Mouse (Mus musculus) thymus, postnatal 10 days (tissue): Measurements from ENCODE around the gene Nat10.

Source experiments
- DNase-seq, 2 experiments: peaks; one replicate each; pipeline ENCODE4 v3.0.0; 2021; ENCODE audit warnings: low spot score in 2 of 2

Nat10 gene

GRCm38 (mm10) chr2:103691278-103691677 lies 69.8 kb downstream of the Nat10 start:
- DNase-seq = no peak

GRCm38 (mm10) chr2:103690828-103691227 lies 70.2 kb downstream of the Nat10 start:
- DNase-seq = no peak

DNA sequence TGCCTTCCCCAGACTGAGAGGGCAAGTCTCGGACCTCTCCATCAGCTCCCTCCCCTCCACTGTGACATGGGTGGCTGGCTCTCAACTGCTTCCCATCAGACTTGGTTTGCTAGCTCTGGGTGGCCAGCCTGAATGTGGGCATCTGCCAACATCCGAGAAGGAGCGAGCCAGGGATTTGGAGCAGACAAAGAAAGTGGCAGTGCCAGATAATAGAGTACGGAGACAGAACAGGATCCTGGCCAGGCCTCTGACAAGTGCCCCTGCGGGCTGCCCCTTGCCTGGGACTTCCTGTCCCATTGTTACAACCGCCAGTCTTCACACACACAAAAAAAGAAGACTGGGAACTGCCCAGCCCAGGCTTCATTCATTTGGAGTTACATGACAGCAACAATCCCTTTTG lies 70.6 kb downstream of the Nat10 start:
- no peak for DNase-seq

- DNase-seq = no peak
Observed at GRCm38 (mm10) chr2:103687888-103688287, 73.2 kb downstream of the Nat10 start.

DNA sequence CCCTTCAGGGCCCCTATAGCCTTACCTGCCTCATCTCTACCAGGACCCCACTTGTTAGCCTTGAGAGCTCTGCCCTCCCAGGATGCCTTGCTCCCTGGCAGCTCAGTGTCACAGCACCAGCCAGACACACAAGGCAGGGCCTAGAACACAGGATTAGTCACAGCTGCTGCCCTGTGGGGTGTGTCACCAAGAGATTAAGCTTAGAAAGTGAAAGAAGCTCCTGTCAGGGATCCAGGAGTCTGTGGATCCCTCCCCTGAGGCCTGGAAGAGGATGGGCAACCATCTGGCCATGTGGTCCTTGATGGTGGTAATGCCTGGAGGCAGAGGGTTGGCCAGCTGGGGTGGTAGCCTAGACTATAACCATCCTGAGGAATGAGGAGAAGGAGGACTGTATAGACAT lies 73.9 kb downstream of the Nat10 start:
- no peak for DNase-seq

DNA sequence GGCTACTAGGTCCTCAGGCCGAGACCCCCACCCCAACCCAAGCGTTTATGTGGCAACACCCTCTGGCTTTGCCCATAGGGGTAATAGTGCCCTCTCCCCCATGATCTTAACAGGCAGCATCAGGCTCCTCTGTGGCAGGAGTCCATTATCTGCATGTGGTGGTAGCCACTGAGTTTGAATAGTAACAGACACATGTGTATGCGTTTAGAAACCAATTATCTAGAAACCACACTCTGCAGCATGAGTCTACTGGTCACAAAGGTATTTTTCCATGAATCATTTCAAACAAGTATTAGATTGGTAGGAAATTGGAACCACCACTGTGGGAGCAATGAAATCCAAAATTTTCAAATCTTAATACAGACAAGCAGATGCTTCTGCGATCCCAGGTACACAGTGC lies 75.5 kb downstream of the Nat10 start:
- DNase-seq = no peak

GRCm38 (mm10) chr2:103684926-103685577 lies 76.0 kb downstream of the Nat10 start:
- DNase-seq = peak; percentile 72 to 73

GRCm38 (mm10) chr2:103684431-103684830 lies 76.6 kb downstream of the Nat10 start:
- no peak for DNase-seq

DNA sequence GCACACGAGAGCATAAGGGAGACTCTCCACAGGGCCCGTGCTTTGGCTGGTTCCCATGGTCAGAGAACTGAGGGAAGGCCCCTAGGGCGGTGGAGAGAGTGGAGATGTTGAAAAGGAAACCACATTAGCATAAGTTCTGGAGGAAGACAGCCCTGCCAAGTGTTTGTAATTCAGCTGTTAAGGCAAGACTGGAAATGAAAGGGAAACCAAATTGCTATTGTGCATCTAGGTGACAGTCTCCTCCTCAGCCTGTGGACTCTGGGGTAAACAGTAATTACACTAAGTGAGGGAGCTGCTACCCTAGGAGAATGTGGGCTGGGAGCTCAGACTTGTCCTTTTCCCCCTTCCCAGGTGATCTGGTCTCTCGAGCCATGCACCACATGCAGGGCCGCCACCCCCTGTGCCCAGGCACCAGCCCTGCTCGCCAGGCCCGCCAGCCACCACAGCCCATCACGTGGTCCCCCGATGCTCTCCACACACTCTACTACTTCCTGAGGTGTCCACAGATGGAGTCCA lies 78.1 kb downstream of the Nat10 start:
- DNase-seq = peak; percentile 49 to 55

GRCm38 (mm10) chr2:103682261-103682722 lies 78.8 kb downstream of the Nat10 start:
- DNase-seq = peak; percentile 86 to 95

DNA sequence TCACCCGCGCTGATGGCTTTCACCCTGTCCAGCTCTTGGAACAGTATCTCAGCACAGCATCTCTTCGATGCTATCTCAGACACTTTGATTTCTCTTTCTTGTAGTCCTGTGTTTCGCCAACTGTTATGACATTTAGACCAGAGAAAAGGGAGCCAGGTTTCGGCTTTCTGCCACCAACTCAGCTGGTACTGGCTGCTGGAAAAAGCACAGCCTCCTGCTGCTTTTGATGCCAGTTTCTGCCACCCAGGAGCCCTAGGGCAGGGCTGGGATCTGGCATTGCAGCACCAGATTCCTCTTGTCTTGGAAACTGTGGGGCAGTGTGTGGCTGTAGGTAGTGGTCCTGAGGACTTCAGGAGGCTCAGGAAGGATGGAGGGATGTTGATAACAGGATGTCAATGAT lies 79.9 kb downstream of the Nat10 start:
- no peak for DNase-seq

DNA sequence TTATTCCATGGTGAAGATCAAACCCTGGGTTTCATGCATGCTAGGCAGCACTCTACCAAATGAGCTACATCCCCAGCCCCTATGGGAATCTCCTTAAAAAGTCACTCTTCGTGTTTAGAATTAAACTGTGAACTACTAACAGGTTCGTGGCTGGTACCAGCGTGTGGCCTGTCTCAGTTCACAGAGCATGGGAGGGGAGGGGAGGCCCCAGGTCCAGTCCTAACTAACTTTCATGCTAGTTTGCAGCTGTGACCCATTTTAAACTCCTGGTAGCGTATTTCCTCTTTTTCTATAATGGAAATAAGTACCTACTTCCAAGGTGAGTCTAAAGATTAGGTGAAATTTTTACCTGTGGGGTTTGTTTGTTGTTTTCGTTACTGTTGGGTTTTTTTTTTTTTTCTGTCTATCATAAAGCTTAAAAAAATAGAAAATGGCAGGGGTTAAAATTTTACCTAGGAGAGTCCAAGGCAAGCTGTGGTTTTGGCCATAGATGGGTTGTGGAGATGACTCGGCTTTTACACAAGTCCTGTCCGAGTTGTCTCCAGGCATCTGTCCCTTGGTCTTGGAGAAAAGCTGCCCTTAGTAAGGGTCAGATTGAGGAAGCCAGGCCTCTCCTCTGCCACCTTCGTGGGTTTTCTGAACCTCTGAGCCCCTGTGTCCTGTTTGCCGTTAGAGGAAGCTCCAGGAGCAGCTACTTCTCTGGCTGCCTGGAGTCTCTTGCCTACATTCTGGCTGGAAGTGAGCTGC lies 80.5 kb downstream of the Nat10 start:
- DNase-seq = no peak

GRCm38 (mm10) chr2:103678433-103678832 lies 82.6 kb downstream of the Nat10 start:
- DNase-seq = no peak

- DNase-seq = no peak
Observed at GRCm38 (mm10) chr2:103677614-103678369, 83.3 kb downstream of the Nat10 start.

- no peak for DNase-seq
Observed at GRCm38 (mm10) chr2:103676808-103677207, 84.3 kb downstream of the Nat10 start.

DNA sequence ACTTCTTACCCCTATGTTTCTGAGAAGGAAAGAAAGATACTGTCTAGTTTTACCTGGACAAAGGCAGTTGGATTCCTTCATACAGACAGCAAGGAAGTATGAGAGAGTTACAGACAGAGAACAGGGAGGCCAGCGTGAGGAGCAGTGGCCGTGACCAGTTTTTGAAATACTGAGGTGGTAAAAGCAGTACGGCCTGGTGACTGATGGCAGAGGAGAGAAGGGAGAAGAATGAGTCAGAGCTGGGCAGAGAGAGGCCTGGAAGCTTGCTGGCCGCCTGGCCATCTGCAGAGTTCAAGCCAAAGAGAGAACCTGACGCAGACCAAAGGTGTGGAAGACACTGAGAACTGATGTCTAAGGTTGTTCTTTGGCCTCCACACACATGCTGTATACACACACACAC lies 85.7 kb downstream of the Nat10 start:
- no peak for DNase-seq

GRCm38 (mm10) chr2:103673609-103674008 lies 87.5 kb downstream of the Nat10 start:
- no peak for DNase-seq

GRCm38 (mm10) chr2:103672573-103673119 lies 88.4 kb downstream of the Nat10 start:
- DNase-seq = no peak
